Mouse (Mus musculus) G1E (cell line): ENCODE data around the gene Emilin2. TPM values are rescaled to one million over a fixed set of nuclear protein-coding genes. Genes with fewer than 3 reads are reported as not detected.

Experiments
- ATAC-seq: 2 replicates; pipeline ENCODE4 v1.8.0; 2016; ENCODE audit warnings: mild to moderate bottlenecking; ENCODE audit not compliant: insufficient number of reproducible peaks, poor library complexity, low FRiP score, severe bottlenecking; ENCODE audit errors: extremely low read depth
- DNase-seq: peaks from one replicate; pipeline ENCODE4 v3.0.0; 2012; ENCODE audit warnings: low spot score
- H3K27me3 ChIP-seq: 2 replicates; pipeline ENCODE4 v1.6.1; 2012; ENCODE audit warnings: mild to moderate bottlenecking, low read length, inconsistent platforms; ENCODE audit not compliant: insufficient read depth
- H3K36me3 ChIP-seq: replicated peaks from 2 replicates; pipeline ENCODE3; 2012; ENCODE audit warnings: mild to moderate bottlenecking, inconsistent platforms
- H3K4me1 ChIP-seq: 2 replicates; pipeline ENCODE4 v1.6.1; 2012; ENCODE audit warnings: low read depth, low read length, inconsistent platforms, mixed read lengths; ENCODE audit not compliant: insufficient read depth
- H3K4me3 ChIP-seq: 2 replicates; pipeline ENCODE4 v1.5.1; 2012; ENCODE audit warnings: low read depth, mild to moderate bottlenecking, inconsistent platforms, low read length, moderate library complexity, mixed read lengths
- H3K9me3 ChIP-seq: replicated peaks from 2 replicates; pipeline ENCODE4 v1.6.1; 2012; ENCODE audit warnings: inconsistent platforms
- CTCF ChIP-seq: IDR thresholded peaks from 2 replicates; pipeline ENCODE4 v1.5.1; 2012; ENCODE audit warnings: low read depth, low read length, inconsistent platforms, mixed read lengths
- GATA1 ChIP-seq: IDR thresholded peaks from 2 replicates; pipeline ENCODE4 v1.6.1; 2012; ENCODE audit warnings: borderline replicate concordance, low read length, inconsistent platforms, mixed read lengths
- GATA2 ChIP-seq: IDR thresholded peaks from 2 replicates; pipeline ENCODE4 v1.6.1; 2012; ENCODE audit warnings: low read depth, low read length, inconsistent platforms, borderline replicate concordance
- POLR2AphosphoS5 ChIP-seq: IDR thresholded peaks from 2 replicates; pipeline ENCODE4 v1.6.1; 2012; ENCODE audit warnings: low read depth, low read length, inconsistent platforms; ENCODE audit not compliant: insufficient replicate concordance
- TAL1 ChIP-seq: conservative IDR thresholded peaks from 2 replicates; pipeline ENCODE4 v1.6.1; 2012; ENCODE audit warnings: low read depth, low read length, inconsistent platforms, mixed read lengths
- polyA plus RNA-seq: library from polyadenylated mRNA; stranded (reverse); fragments of >175 nt; gene quantifications from 2 replicates; pipeline ENCODE4 v1.2.3, GENCODE M21; 2012
- total RNA-seq, 2 experiments: library from RNA; stranded (forward) in 1 of 2; stranded (reverse) in 1 of 2; fragments of 200-1000 nt in 1 of 2; fragments of >200 nt in 1 of 2; fragmentation: Nextera tagmentation in 1 of 2; gene quantifications; 2 replicates each; pipeline ENCODE4 v1.2.3; 2014 to 2017

Gene Emilin2
- total and polyA plus RNA-seq, 3 experiments: 80.3 to 137 (median 106) TPM

GRCm38 (mm10) chr17:71211962-71212646, 99.7 kb downstream of the Emilin2 start:
- no peaks in the 10 kb centered on the region for H3K27me3 ChIP-seq
- H3K36me3 ChIP-seq: peaks cover 54% of the 10 kb centered on the region
- ATAC-seq (peak; percentile 83), DNase-seq (no peak)
- peaks cover 5% of the 10 kb centered on the region; the same call in 1 of the 2 replicates for H3K9me3 ChIP-seq
- peak overlapping the region; percentile 54; the same call in 1 of the 2 replicates for H3K4me3 ChIP-seq
- TF ChIP-seq TAL1 (peak; percentile 96), POLR2AphosphoS5 (no peak)
- H3K4me1 ChIP-seq: peaks cover 81% of the 10 kb centered on the region

GRCm38 (mm10) chr17:71209936-71210335, 101.8 kb downstream of the Emilin2 start:
- ATAC-seq: no peak

GRCm38 (mm10) chr17:71208921-71209320, 102.9 kb downstream of the Emilin2 start:
- DNase-seq (no peak), ATAC-seq (no peak)
- peaks cover 5% of the 10 kb centered on the region; the same call in 1 of the 2 replicates for H3K9me3 ChIP-seq
- H3K4me1 ChIP-seq: peaks cover 66% of the 10 kb centered on the region
- no peak for TF ChIP-seq TAL1
- TF ChIP-seq GATA2: no peak
- no peak for TF ChIP-seq CTCF
- TF ChIP-seq POLR2AphosphoS5: no peak
- TF ChIP-seq GATA1: no peak
- H3K4me3 ChIP-seq: no peak overlapping the region
- H3K27me3 ChIP-seq: no peaks in the 10 kb centered on the region
- H3K36me3 ChIP-seq: peaks cover 33% of the 10 kb centered on the region

More at GRCm38 (mm10) chr17:71209936-71210335, 101.8 kb downstream of the Emilin2 start:
- Histone ChIP-seq H3K36me3 (peaks cover 41% of the 10 kb centered on the region), H3K4me3 (no peak overlapping the region), H3K27me3 (no peaks in the 10 kb centered on the region), H3K4me1 (peaks cover 73% of the 10 kb centered on the region), H3K9me3 (peaks cover 5% of the 10 kb centered on the region; the same call in 1 of the 2 replicates)
- DNase-seq: no peak
- TF ChIP-seq GATA1 (no peak), TAL1 (no peak), CTCF (no peak), GATA2 (no peak), POLR2AphosphoS5 (no peak)

- Histone ChIP-seq H3K27me3 (no peaks in the 10 kb centered on the region), H3K9me3 (peaks cover 5% of the 10 kb centered on the region; the same call in 1 of the 2 replicates), H3K4me1 (peaks cover 63% of the 10 kb centered on the region), H3K4me3 (no peak overlapping the region), H3K36me3 (peaks cover 32% of the 10 kb centered on the region)
- TF ChIP-seq CTCF (no peak), POLR2AphosphoS5 (no peak), TAL1 (no peak), GATA2 (no peak), GATA1 (no peak)
- ATAC-seq: no peak
- DNase-seq: no peak
Observed at GRCm38 (mm10) chr17:71208376-71208775, 103.4 kb downstream of the Emilin2 start.

GRCm38 (mm10) chr17:71207268-71207667, 104.5 kb downstream of the Emilin2 start:
- Histone ChIP-seq H3K4me1 (peaks cover 63% of the 10 kb centered on the region), H3K27me3 (no peaks in the 10 kb centered on the region), H3K9me3 (peaks cover 5% of the 10 kb centered on the region; the same call in 1 of the 2 replicates), H3K36me3 (peaks cover 32% of the 10 kb centered on the region), H3K4me3 (peak overlapping the region; percentile 69; the same call in 1 of the 2 replicates)
- DNase-seq (no peak), ATAC-seq (no peak)
- TF ChIP-seq GATA1: no peak
- TF ChIP-seq CTCF: no peak
- no peak for TF ChIP-seq TAL1
- no peak for TF ChIP-seq POLR2AphosphoS5
- no peak for TF ChIP-seq GATA2

GRCm38 (mm10) chr17:71206136-71206893, 105.5 kb downstream of the Emilin2 start:
- DNase-seq: no peak
- Histone ChIP-seq H3K36me3 (peaks cover 42% of the 10 kb centered on the region), H3K4me3 (peak overlapping the region; percentile 69), H3K4me1 (peaks cover 66% of the 10 kb centered on the region), H3K9me3 (peaks cover 5% of the 10 kb centered on the region; the same call in 1 of the 2 replicates), H3K27me3 (no peaks in the 10 kb centered on the region)
- TF ChIP-seq CTCF: no peak
- no peak for TF ChIP-seq TAL1
- TF ChIP-seq POLR2AphosphoS5: no peak
- TF ChIP-seq GATA2: no peak
- TF ChIP-seq GATA1: no peak
- no peak for ATAC-seq
